Mouse (Mus musculus) limb, embryonic 10.5 days (tissue): ENCODE data around the gene Mrc2. TPM values are rescaled to one million over a fixed set of nuclear protein-coding genes. Genes with fewer than 3 reads are reported as not detected.

ENCODE experiments used
- DNase-seq: peaks from one replicate; pipeline ENCODE4 v3.0.0-alpha.2; 2017; ENCODE audit warnings: low spot score
- H3K27ac ChIP-seq: fragments of 300-500 bp; sonication (generic); 2 replicates; pipeline ENCODE4 v1.5.1; 2016; ENCODE audit warnings: mild to moderate bottlenecking
- H3K27me3 ChIP-seq: fragments of 300-500 bp; sonication (generic); 2 replicates; pipeline ENCODE4 v1.6.1; 2016; ENCODE audit warnings: low read depth, mild to moderate bottlenecking; ENCODE audit not compliant: poor library complexity, severe bottlenecking
- H3K36me3 ChIP-seq: fragments of 300-500 bp; sonication (generic); 2 replicates; pipeline ENCODE4 v1.6.1; 2016; ENCODE audit warnings: mild to moderate bottlenecking, moderate library complexity
- H3K4me1 ChIP-seq: fragments of 300-500 bp; sonication (generic); 2 replicates; pipeline ENCODE4 v1.6.1; 2016
- H3K4me3 ChIP-seq: fragments of 300-500 bp; sonication (generic); 2 replicates; pipeline ENCODE4 v1.5.1; 2016; ENCODE audit warnings: mild to moderate bottlenecking, moderate library complexity
- H3K9me3 ChIP-seq: fragments of 300-500 bp; sonication (generic); replicated peaks from 2 replicates; pipeline ENCODE4 v1.6.1; 2016; ENCODE audit warnings: mild to moderate bottlenecking
- WGBS: fragments of 180-500 bp; shearing (Covaris S2); methylation state at CpG from one replicate; pipeline ENCODE4 v1.1.7; 2016; 5-methylcytosine and 5-hydroxymethylcytosine counted together
- polyA plus RNA-seq: library from polyadenylated mRNA; unstranded; fragments of >200 nt; fragmentation: Nextera tagmentation; extraction: Ambion mirVana; gene quantifications from 2 replicates; pipeline ENCODE4 v1.2.1, GENCODE M21; 2016

Mrc2 gene
- polyA plus RNA-seq, 1 experiment from 2014 or later = 31.6 TPM

GRCm38 (mm10) chr11:105362946-105363597 lies 70.6 kb downstream of the Mrc2 start:
- no peaks in the 10 kb centered on the region for H3K9me3 ChIP-seq
- peak; percentile 89 for DNase-seq
- H3K27me3 ChIP-seq = peaks cover 29% of the 10 kb centered on the region
- 2% methylated on average over 40 of the region's 40 CpGs for WGBS
- H3K36me3 ChIP-seq = no peaks in the 10 kb centered on the region
- H3K4me3 ChIP-seq = peak overlapping the region; percentile 57
- H3K4me1 ChIP-seq = peaks cover 40% of the 10 kb centered on the region
- peak overlapping the region; percentile 61 for H3K27ac ChIP-seq

DNA sequence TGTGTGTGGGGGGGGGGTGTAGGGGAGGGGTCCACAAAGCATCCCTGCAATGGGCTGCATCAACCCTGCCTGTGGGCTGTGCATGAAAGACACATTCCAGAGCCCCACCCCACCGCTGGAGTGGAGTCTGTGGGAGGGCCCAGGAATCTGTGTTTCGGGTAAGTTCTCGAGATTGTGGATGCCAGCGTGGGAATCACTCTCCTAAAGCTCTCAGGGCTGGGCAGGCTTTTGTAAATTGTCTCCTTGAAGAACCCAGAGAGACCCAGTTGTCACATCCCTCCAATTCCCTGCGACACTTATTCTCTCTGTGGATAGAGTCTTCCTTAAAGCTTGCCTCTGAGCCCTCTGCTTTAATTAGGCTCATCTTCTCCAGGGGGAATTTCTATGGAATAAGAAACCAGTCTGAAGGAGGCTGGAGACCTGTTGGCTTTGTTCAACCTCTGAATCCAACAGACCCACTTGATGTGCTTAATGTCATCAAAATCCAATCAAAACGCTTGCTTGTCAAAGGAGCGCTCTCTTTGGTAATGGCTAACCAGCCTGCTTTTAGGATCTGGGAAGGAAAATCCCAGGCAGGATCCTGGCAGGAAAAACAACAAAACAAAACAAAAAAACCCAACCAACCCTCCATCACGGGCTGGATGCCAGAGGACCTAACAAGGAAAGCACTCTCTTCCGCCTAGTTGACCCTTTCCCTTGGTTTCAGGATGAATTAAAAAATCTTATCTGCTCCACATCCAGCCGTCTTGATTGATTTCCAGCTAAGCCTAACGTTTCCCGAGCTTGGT lies 71.3 kb downstream of the Mrc2 start:
- 53% methylated on average over 12 of the region's 12 CpGs for WGBS
- H3K27ac ChIP-seq = peak overlapping the region; percentile 61; the same call in 1 of the 2 replicates
- H3K4me3 ChIP-seq = peak overlapping the region; percentile 57
- no peaks in the 10 kb centered on the region for H3K36me3 ChIP-seq
- H3K27me3 ChIP-seq = peaks cover 29% of the 10 kb centered on the region
- H3K9me3 ChIP-seq = no peaks in the 10 kb centered on the region
- H3K4me1 ChIP-seq = peaks cover 40% of the 10 kb centered on the region
- no peak for DNase-seq

DNA sequence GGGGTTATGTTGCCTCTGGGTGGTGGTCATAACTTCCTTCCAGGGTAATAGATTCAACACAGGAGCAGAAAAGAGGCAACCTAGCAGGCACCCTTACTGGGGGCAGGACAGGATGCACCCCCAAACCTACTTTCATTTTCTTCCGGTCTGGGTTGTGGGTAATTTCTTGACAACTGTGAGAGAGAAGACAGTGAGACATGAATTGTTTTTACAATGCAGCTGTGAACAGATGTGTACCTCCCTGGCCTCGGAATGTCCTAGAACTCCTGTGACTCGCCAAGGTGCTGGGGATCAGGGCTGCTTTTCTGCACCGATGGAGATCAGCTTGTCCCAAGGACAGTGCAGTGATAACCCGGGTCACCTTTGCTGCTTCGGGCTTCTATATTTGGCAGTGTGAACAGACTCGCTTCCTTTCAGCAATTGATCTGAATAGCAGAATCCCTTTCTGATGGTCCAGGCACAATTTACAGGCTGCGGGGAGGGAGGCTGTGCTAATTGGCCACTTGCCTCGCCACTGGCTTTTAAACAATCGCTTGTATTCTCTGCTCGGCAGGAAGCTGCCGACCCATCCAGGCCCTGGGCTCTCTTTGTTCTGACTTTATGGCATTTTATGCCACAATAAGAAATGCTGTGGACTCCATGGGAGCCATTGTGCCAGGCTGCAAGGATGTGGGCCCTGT lies 72.1 kb downstream of the Mrc2 start:
- H3K27ac ChIP-seq = 0 out of 2 replicates have a peak overlapping the region, but pooled peaks have one; percentile 31
- H3K27me3 ChIP-seq = peaks cover 29% of the 10 kb centered on the region
- no peaks in the 10 kb centered on the region for H3K36me3 ChIP-seq
- DNase-seq = no peak
- H3K4me3 ChIP-seq = no peak overlapping the region
- WGBS = 36% methylated on average over 12 of the region's 12 CpGs
- no peaks in the 10 kb centered on the region for H3K9me3 ChIP-seq
- H3K4me1 ChIP-seq = peaks cover 34% of the 10 kb centered on the region

GRCm38 (mm10) chr11:105365611-105366010 lies 73.2 kb downstream of the Mrc2 start:
- H3K9me3 ChIP-seq = no peaks in the 10 kb centered on the region
- H3K36me3 ChIP-seq = no peaks in the 10 kb centered on the region
- no peak for DNase-seq
- no peak overlapping the region for H3K27ac ChIP-seq
- H3K4me3 ChIP-seq = no peak overlapping the region
- peaks cover 29% of the 10 kb centered on the region for H3K27me3 ChIP-seq
- WGBS = 81% methylated on average over 3 of the region's 3 CpGs
- H3K4me1 ChIP-seq = peaks cover 31% of the 10 kb centered on the region

- no peak for DNase-seq
- Histone ChIP-seq H3K4me3 (no peak overlapping the region), H3K27me3 (peaks cover 29% of the 10 kb centered on the region), H3K27ac (no peak overlapping the region), H3K9me3 (no peaks in the 10 kb centered on the region), H3K4me1 (peaks cover 31% of the 10 kb centered on the region), H3K36me3 (no peaks in the 10 kb centered on the region)
- 86% methylated on average over 4 of the region's 4 CpGs for whole genome bisulfite sequencing
Observed at GRCm38 (mm10) chr11:105366051-105366450, 73.6 kb downstream of the Mrc2 start.

DNA sequence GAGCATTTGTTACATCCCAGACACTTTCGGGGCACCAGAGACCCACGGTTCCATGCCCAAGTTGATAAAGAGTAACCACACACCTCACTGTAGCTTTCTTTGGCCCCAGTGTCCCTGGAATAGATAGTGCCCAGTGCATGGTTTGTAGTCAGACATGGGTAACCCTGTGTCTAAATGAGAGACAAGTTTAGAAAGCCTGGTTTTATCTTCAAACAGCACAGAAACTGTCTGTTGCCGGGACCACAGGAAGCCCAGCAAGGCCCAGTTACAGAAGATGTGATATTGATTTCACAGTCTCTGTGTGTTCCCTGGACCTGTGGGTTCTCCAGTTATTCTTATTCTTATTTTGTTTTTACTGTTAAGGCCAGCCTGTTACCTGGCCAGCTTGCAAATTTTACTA lies 74.7 kb downstream of the Mrc2 start:
- no peaks in the 10 kb centered on the region for H3K9me3 ChIP-seq
- H3K27me3 ChIP-seq = peaks cover 19% of the 10 kb centered on the region
- no peak for DNase-seq
- no peaks in the 10 kb centered on the region for H3K36me3 ChIP-seq
- H3K27ac ChIP-seq = no peak overlapping the region
- 91% methylated on average over 3 of the region's 3 CpGs for WGBS
- no peak overlapping the region for H3K4me3 ChIP-seq
- H3K4me1 ChIP-seq = peaks cover 31% of the 10 kb centered on the region

GRCm38 (mm10) chr11:105368833-105369232 lies 76.4 kb downstream of the Mrc2 start:
- H3K4me3 ChIP-seq = no peak overlapping the region
- 90% methylated on average over 5 of the region's 5 CpGs for WGBS
- no peaks in the 10 kb centered on the region for H3K36me3 ChIP-seq
- no peaks in the 10 kb centered on the region for H3K9me3 ChIP-seq
- 0 out of 2 replicates have a peak, but pooled peaks cover 13% of the 10 kb centered on the region for H3K27me3 ChIP-seq
- H3K4me1 ChIP-seq = peaks cover 23% of the 10 kb centered on the region
- no peak for DNase-seq
- no peak overlapping the region for H3K27ac ChIP-seq

DNA sequence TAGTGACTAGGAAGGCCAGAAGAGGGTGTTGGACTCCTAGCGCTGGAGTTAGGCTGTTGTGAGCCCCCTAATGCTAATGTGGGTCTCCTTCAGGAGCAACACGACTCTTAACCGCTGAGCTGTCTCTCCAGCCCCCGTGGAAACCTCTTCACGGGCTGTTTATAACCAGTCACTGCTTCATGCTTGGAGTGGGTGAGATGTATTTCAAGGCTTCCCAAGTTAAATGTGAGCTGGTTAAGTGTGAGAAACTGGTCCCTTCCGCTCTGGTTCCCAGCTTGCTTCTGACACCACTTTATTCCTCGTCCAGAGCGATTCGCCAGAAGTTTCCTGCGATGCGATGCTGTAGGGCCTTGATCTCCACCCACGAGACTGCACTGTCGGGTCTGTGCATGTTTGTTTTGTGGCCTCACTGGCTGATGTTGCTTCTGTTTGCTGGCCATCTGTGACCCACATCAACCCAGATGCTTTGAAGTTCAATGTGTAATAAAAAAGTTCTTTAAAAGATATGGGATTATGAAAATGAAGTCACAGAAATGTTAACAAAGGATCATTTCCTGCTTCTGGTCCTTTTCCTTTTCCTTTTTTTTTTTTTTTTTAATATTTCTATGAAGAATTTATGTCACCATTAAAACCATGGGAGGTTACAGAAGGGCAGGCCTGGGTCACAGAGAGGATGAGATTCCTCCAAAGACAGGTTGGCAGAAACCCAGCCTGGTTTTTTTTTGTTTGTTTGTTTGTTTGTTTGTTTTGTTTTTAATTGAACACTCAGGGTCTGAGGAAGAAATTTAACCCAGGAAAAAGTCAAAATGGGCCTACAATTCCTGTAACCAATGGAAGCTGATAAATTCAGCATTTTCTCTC lies 77.3 kb downstream of the Mrc2 start:
- WGBS = 90% methylated on average over 13 of the region's 13 CpGs

DNA sequence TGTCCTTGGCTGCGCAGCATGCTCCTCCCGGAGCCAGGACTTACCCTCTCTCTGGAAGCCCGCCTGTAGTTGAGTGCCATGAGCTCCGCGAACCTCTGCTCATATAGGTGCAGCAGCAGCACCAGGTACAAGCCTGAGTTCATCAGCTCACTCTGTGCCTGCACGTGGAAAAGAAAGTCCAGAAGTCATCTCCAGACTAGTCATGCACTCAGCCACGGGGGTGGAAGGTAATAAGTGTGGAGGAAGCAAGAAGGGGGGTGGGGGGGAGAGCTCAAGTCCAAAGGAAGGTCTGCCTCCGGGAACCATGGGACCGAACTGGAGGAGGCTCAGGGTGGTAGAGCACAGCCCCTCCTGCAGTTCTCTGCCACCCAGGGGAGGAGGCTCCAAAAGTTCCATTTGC lies 79.4 kb downstream of the Mrc2 start:
- Histone ChIP-seq H3K36me3 (no peaks in the 10 kb centered on the region), H3K9me3 (no peaks in the 10 kb centered on the region), H3K27ac (no peak overlapping the region), H3K4me1 (peaks cover 12% of the 10 kb centered on the region; the same call in 1 of the 2 replicates), H3K4me3 (no peak overlapping the region), H3K27me3 (no peaks in the 10 kb centered on the region)
- no peak for DNase-seq
- WGBS = 79% methylated on average over 9 of the region's 9 CpGs

More for the DNA sequence above, 77.3 kb downstream of the Mrc2 start:
- Histone ChIP-seq H3K36me3 (no peaks in the 10 kb centered on the region), H3K9me3 (no peaks in the 10 kb centered on the region), H3K4me1 (peaks cover 21% of the 10 kb centered on the region), H3K27me3 (0 out of 2 replicates have a peak, but pooled peaks cover 4% of the 10 kb centered on the region), H3K4me3 (no peak overlapping the region), H3K27ac (no peak overlapping the region)
- no peak for DNase-seq

DNA sequence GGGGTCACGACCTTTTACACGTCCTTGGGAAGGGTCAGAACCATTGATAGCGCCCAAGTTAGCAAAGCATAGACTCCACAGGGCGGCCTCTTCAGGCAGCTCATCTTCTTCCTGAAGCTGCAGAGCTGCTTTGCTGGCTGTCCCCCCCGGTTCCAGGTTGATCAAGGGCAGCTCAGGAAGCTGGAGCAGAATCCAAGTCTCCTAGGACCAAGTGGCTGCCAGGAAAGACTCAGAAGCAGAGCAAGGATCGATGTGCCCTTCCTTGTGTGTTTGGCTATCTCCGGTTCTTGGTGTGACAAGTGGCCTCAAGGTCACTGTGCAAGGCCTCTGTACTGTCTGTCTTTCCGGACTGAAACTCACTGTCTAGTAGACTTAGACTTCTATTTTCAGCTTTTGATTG lies 81.4 kb downstream of the Mrc2 start:
- Histone ChIP-seq H3K27ac (no peak overlapping the region), H3K4me1 (peaks cover 12% of the 10 kb centered on the region; the same call in 1 of the 2 replicates), H3K36me3 (no peaks in the 10 kb centered on the region), H3K9me3 (no peaks in the 10 kb centered on the region), H3K27me3 (no peaks in the 10 kb centered on the region), H3K4me3 (no peak overlapping the region)
- no peak for DNase-seq
- 82% methylated on average over 8 of the region's 8 CpGs for WGBS

- H3K36me3 ChIP-seq = no peaks in the 10 kb centered on the region
- no peaks in the 10 kb centered on the region for H3K9me3 ChIP-seq
- WGBS = 74% methylated on average over 10 of the region's 10 CpGs
- no peaks in the 10 kb centered on the region for H3K27me3 ChIP-seq
- no peak overlapping the region for H3K27ac ChIP-seq
- no peak for DNase-seq
- H3K4me1 ChIP-seq = peaks cover 12% of the 10 kb centered on the region; the same call in 1 of the 2 replicates
- no peak overlapping the region for H3K4me3 ChIP-seq
Observed at GRCm38 (mm10) chr11:105374526-105375175, 82.2 kb downstream of the Mrc2 start.

DNA sequence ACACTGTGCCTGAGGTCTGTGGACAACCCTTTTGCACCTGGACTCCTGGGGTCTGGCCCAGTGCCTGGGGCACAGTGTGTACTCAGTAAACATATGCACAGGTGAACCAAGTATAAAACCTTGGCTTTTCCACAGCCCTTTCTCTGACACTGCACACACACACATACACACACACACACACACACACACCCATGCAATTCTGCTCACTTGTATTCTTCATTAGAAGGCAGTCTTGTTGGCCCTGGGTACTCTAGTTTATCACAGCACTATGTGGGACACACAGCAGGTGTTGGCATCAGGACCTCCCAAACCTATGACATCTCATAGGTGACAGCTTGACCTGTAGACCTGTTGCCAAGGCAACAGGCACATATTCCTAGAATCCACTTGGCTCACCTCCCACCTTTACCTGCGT lies 83.4 kb downstream of the Mrc2 start:
- no peak overlapping the region for H3K27ac ChIP-seq
- no peaks in the 10 kb centered on the region for H3K36me3 ChIP-seq
- no peak overlapping the region for H3K4me3 ChIP-seq
- H3K27me3 ChIP-seq = no peaks in the 10 kb centered on the region
- 85% methylated on average over 1 of the region's 1 CpGs for WGBS
- H3K4me1 ChIP-seq = peaks cover 12% of the 10 kb centered on the region; the same call in 1 of the 2 replicates
- no peaks in the 10 kb centered on the region for H3K9me3 ChIP-seq
- DNase-seq = no peak
